Mouse (Mus musculus): ENCODE data around the gene Spib.

Spib gene

GRCm38 (mm10) chr7:44531946-44532732 is at the start of gene Spib:
Gene Spib (minus strand): TSS chr7:44532071.
- DNase-seq (ENCODE audit: low spot score) = no peak

- DNase-seq (ENCODE audit: low spot score) = no peak
Observed at GRCm38 (mm10) chr7:44581637-44582036, 49.8 kb upstream of the Spib start.

GRCm38 (mm10) chr7:44576333-44576844 is 44.5 kb upstream of the Spib start:
- DNase-seq (ENCODE audit: low spot score) = no peak

DNA sequence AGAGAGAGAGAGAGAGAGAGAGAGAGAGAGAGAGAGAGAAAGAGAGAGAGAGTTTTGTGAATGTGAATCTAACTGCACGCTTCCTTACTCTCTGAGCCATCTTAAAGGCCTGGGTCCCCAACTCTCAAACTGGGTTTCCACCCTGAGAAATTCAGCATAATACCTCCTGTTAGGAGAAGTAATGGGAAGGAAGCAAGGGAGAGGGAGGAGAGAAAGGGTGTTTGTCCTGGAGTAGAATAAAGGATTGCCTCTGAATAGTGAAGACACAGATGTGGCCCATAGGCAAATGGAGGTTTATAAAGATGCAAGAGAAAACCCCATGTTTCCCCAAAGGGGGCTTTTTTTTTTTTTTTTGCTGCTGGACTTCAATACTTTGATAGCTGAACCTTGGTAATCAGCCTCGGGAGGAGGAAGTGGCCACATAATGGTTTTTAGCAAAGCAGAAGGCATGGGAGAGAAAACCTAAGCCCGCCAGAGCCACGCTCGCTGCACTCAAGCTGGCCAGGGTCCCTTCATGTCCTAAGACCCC is 41.1 kb upstream of the Spib start:
- DNase-seq (ENCODE audit: low spot score) = no peak

GRCm38 (mm10) chr7:44572213-44572701 is 40.4 kb upstream of the Spib start, which contains the start of gene Napsa:
Gene Napsa (plus strand): TSS chr7:44572380.
- DNase-seq (ENCODE audit: low spot score) = no peak

DNA sequence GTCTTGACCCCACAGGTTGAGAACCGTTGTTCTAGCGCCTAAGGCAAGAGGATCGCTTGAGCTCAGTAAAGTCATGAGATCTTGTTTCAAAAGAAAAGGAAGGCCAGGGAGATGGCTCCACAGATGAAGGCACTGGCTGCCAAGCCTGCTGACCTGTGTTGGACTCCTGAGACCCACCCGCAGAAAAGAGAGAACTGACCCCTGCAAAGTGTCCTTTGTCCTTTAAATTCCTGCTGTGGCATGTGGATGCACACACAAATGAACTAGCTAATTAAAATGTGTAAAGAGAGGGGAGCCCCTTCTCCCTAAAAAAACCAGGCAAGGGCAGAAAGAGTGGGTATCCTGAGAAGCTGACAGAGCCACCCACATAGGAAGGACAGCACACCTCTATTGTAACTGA is 39.9 kb upstream of the Spib start:
- DNase-seq (ENCODE audit: low spot score) = no peak

DNA sequence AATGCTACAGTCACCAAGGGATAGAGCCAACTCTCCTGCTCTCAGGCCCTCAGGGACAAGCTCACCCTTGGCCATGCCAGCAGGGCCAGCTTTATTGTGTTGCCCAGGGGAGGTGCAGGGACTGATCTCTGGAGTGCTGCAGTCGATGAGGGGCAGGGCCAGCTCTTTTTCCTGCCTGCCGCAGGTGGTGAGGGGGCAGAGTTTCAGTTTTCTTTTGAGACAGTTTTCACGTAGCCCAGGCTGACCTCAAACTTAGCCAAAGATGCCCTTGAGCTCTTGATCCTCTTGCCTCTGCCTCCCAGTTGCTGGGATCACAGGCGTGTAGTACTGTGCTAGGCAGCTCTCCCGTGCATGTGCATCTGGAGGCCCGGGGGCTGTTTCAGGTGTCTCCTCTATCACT is 39.1 kb upstream of the Spib start:
- DNase-seq (ENCODE audit: low spot score) = no peak

- DNase-seq (ENCODE audit: low spot score) = no peak
Observed at GRCm38 (mm10) chr7:44568803-44569202, 36.9 kb upstream of the Spib start.

- DNase-seq (ENCODE audit: low spot score) = no peak
Observed at GRCm38 (mm10) chr7:44565414-44565813, 33.5 kb upstream of the Spib start.

DNA sequence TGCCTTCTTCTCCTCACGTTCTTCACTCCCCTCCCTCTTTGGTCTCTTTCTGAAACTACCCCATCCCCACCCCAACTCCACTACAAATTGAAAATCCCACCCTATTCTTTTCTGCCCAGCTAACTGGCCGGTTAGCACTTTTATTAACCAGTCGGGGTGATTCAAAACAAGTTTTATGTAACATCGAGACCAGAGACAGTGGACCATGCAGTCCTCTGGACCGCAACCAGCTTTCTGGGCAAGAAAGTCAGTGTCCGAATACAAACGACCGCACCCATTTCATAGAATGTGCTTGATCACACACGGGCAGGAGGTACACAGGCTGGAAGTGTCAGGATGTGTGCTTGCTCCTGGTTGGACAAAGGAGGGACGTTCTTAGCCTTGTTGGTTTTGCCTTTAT is 32.6 kb upstream of the Spib start:
- no peak for DNase-seq (ENCODE audit: low spot score)

GRCm38 (mm10) chr7:44563284-44563683 is 31.4 kb upstream of the Spib start:
- DNase-seq (ENCODE audit: low spot score) = no peak

DNA sequence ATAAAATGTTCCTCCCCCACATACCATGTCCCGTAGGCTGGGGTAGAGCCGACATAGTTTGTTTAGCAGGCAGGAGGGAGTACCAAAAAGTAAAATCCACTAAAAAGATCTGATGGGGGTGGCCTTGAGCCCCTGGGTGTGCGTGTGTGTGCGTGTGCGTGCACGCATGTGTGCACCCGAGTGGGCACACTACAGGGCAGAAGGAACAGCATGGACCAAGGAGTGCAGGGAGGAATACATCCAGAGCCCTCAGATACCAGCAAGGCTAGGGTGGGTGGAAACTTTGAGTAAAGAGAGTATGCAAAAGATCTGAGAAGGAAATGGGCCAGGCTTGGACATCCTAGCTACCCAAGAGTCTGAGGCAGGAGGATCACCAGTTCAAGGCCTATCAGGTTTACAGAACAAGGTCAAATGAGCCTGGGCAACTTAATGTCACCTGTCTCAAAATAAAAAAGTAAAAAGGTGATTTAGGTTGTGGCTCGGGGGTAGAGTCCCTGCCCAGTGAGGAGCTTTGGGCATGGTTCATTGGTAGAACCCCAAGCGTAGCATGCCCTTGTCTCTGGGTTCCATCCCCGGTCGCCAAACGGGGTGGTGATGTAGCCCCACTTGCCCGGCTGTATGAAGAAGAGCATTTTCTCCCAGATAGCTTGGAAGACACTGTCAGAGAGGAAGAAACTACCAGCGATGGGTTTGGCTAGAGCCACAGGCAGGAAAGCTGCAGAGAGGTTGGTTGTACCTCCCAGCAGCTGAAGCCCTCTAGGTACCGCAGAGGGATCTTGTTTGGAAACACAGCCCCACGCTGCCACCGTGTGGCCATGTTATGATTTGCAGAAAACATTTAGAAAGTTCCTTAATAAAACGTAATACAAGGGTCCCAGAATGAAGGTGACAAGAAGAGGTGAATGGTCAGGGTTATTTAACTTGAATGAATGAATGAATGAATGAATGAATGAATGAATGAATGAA is 28.8 kb upstream of the Spib start:
- DNase-seq (ENCODE audit: low spot score) = peak; percentile 88

DNA sequence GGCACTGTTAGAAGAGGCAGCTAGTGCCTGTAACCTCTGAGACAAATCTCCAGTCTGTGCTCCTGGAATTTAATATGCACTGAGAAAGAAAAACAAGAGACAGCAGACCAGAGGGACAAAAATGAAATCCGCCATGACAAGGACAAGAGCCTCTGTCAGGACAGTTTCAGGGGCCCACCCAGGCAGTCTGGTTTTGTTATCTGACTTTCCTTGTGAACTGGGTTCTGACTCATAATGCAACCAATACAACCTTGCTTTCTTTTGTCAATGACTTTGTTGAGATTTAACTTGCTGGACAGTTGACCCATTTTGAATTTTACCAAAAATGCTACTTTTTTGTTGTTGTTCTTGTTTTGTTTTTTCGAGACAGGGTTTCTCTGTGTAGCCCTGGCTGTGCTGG is 25.8 kb upstream of the Spib start:
- DNase-seq (ENCODE audit: low spot score) = no peak

- peak; percentile 95 for DNase-seq (ENCODE audit: low spot score)
Observed at GRCm38 (mm10) chr7:44553826-44554225, 22.0 kb upstream of the Spib start, which contains the start of gene Nr1h2. Gene Nr1h2 (minus strand): TSS chr7:44553951.

- peak; percentile 73 for DNase-seq (ENCODE audit: low spot score)
Observed at GRCm38 (mm10) chr7:44553196-44553764, 21.4 kb upstream of the Spib start.

GRCm38 (mm10) chr7:44552141-44552908 is 20.5 kb upstream of the Spib start:
- DNase-seq (ENCODE audit: low spot score) = no peak

GRCm38 (mm10) chr7:44551731-44552130 is 19.9 kb upstream of the Spib start:
- DNase-seq (ENCODE audit: low spot score) = no peak

GRCm38 (mm10) chr7:44551301-44551700 is 19.4 kb upstream of the Spib start:
- DNase-seq (ENCODE audit: low spot score) = no peak

GRCm38 (mm10) chr7:44550409-44550678 is 18.5 kb upstream of the Spib start:
- no peak for DNase-seq (ENCODE audit: low spot score)

DNA sequence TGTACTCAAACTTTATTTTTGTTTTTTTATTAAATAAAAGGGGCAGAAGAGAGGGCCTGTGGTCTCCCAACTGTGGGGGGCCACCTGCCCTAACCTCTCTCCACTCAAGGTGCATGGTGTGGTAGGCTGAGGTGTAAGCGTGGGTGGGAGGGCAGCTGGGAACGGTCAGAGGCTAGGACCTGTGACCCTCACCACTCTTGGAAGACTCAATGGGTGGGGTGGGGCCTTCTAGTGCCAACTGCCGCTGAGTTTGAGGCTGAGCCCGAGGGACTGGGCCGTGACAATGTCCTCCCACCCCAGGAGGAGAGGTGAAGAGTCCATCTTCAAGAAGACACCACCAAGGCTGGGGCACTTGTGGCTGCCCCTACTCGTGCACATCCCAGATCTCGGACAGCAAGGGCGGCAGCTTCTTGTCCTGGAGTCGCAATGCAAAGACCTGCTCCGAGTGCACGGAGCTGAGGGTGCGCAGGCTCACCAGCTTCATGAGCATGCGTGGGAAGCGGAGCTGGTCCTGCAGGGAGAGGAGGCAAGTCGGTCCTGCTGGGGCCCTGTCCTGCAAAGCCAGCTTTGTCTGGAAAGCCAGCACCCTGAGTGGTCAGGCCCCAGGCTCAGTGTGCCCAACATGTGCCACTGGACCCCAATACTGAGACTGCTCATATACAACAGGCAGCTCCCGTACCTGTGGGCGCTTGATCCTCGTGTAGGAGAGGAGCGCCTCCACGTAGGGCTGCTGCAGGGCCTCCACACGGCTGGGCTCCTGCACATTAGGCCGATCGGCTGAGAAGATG is 17.9 kb upstream of the Spib start:
- no peak for DNase-seq (ENCODE audit: low spot score)

All from MN1 (cell line).